8 mouse cellular contexts compared by ENCODE assay signal in genomic region chr13:104285031-104285431, GRCm38 (mm10). TPM values are rescaled to one million over a fixed set of nuclear protein-coding genes. Genes with fewer than 3 reads are reported as not detected.
DNase-seq lines count a peak whose midpoint lies in the region; ATAC-seq and TF ChIP-seq lines count a peak whose summit lies in the region.

No protein-coding gene starts in this region.

- peak; percentile 13 to 19 for DNase-seq in layer of hippocampus, adult 2 months (ENCODE audit: low spot score in 2 of 2)
- no peak for DNase-seq in layer of hippocampus, adult 9-11 months
- DNase-seq in ZHBTc4 (ENCODE audit: low read depth, low spot score), result peak; percentile 6
- DNase-seq in induced T-regulatory cell, adult 2 months (ENCODE audit: low read depth), result peak; percentile 78
- no peak for DNase-seq in liver, postnatal 0 days
- peak; percentile 77 for DNase-seq in retina, embryonic 14.5 days (ENCODE audit: low spot score)
- no peak for DNase-seq in spleen, postnatal 4 days (ENCODE audit: low spot score in 2 of 2)

- WGBS in forebrain, embryonic 13.5 days, result 1% methylated on average over 2 of the region's 2 CpGs
- WGBS in liver, postnatal 0 days (ENCODE audit: insufficient replicate concordance), result 0% methylated on average over 2 of the region's 2 CpGs

- TF ChIP-seq EP300 in liver, postnatal 0 days (IDR thresholded peaks at IDR 0.05; ENCODE audit: low read depth), result no peak

- no peak overlapping the region for H3K9ac ChIP-seq in forebrain, embryonic 13.5 days
- peak overlapping the region; percentile 53; the same call in 1 of the 2 replicates for H3K9ac ChIP-seq in liver, postnatal 0 days (replicated peaks)

- no peak overlapping the region; the same call in 1 of the 2 replicates for H3K4me3 ChIP-seq in layer of hippocampus, adult 2 months
- H3K4me3 ChIP-seq in forebrain, embryonic 13.5 days, result no peak overlapping the region
- peak overlapping the region; percentile 58 for H3K4me3 ChIP-seq in liver, postnatal 0 days (ENCODE audit: low read depth, low read length)

- TF ChIP-seq CTCF in layer of hippocampus, adult 2 months (conservative IDR thresholded peaks at IDR 0.05), result peak; percentile 86
- TF ChIP-seq CTCF in liver, postnatal 0 days (IDR thresholded peaks at IDR 0.05; ENCODE audit: low read depth), result peak; percentile 62

- peaks cover 15% of the 10 kb centered on the region for H3K4me1 ChIP-seq in forebrain, embryonic 13.5 days
- H3K4me1 ChIP-seq in liver, postnatal 0 days (ENCODE audit: insufficient read depth), result no peaks in the 10 kb centered on the region; the same call in 1 of the 2 replicates

- H3K4me2 ChIP-seq in forebrain, embryonic 13.5 days, result no peak overlapping the region; the same call in 1 of the 2 replicates
- H3K4me2 ChIP-seq in liver, postnatal 0 days (ENCODE audit: low read depth, low read length), result peak overlapping the region; percentile 85

- no peaks in the 10 kb centered on the region for H3K9me3 ChIP-seq in forebrain, embryonic 13.5 days (replicated peaks)
- no peaks in the 10 kb centered on the region for H3K9me3 ChIP-seq in liver, postnatal 0 days (ENCODE audit: low read length)

- H3K27ac ChIP-seq in layer of hippocampus, adult 2 months, result peak overlapping the region; percentile 94
- H3K27ac ChIP-seq in forebrain, embryonic 13.5 days, result peak overlapping the region; percentile 69
- H3K27ac ChIP-seq in liver, postnatal 0 days (ENCODE audit: low read depth), result peak overlapping the region; percentile 91

- H3K36me3 ChIP-seq in forebrain, embryonic 13.5 days (ENCODE audit: poor library complexity, severe bottlenecking), result no peaks in the 10 kb centered on the region
- H3K36me3 ChIP-seq in liver, postnatal 0 days (replicated peaks; ENCODE audit: insufficient read depth, low read length), result no peaks in the 10 kb centered on the region

- no peaks in the 10 kb centered on the region for H3K27me3 ChIP-seq in forebrain, embryonic 13.5 days
- H3K27me3 ChIP-seq in liver, postnatal 0 days (ENCODE audit: insufficient read depth, low read length), result no peaks in the 10 kb centered on the region

- peak; percentile 22; the same call in 1 of the 2 replicates for ATAC-seq in forebrain, embryonic 13.5 days
- no peak for ATAC-seq in liver, postnatal 0 days

RNA-seq across cellular contexts. Expression of gene Adamts6, which starts 2.6 kb away (rescaled TPM):
- 1 to 10 TPM; 3.8 to 4.6 TPM for total RNA-seq in layer of hippocampus, adult 2 months (2021)
- polyA plus RNA-seq in forebrain, embryonic 13.5 days (2015; fragmentation: Nextera tagmentation; extraction: Ambion mirVana), result 2.2 and 2.8 TPM in 2 replicates
- 0.27 and 0.32 TPM in 2 replicates for polyA plus RNA-seq in liver, postnatal 0 days (2015; fragmentation: Nextera tagmentation; extraction: Ambion mirVana)

RNA-seq across cellular contexts. Expression of gene Ppwd1, which starts 56.4 kb away (rescaled TPM):
- total RNA-seq in layer of hippocampus, adult 2 months (2021), result 10 to 100 TPM; 14.8 to 17.1 TPM
- 13.6 and 14.3 TPM in 2 replicates for polyA plus RNA-seq in forebrain, embryonic 13.5 days (2015; fragmentation: Nextera tagmentation; extraction: Ambion mirVana)
- polyA plus RNA-seq in liver, postnatal 0 days (2015; fragmentation: Nextera tagmentation; extraction: Ambion mirVana), result 5.6 and 5.8 TPM in 2 replicates

RNA-seq across cellular contexts. Expression of gene Cenpk, which starts 56.6 kb away (rescaled TPM):
- 1 to 10 TPM in 1 of 2 experiments, under 1 TPM in 1; 0.76 to 1.3 TPM for total RNA-seq in layer of hippocampus, adult 2 months (2021)
- polyA plus RNA-seq in forebrain, embryonic 13.5 days (2015; fragmentation: Nextera tagmentation; extraction: Ambion mirVana), result 67.1 and 74.6 TPM in 2 replicates
- 41.6 and 45.4 TPM in 2 replicates for polyA plus RNA-seq in liver, postnatal 0 days (2015; fragmentation: Nextera tagmentation; extraction: Ambion mirVana)

Comparison
In these comparisons a context has a peak if more than half of its experiments do, and no peak if none do; other contexts are left out.
1. DNase-seq: peak in layer of hippocampus, adult 2 months (2 of 2), ZHBTc4 (single experiment), induced T-regulatory cell, adult 2 months (single experiment) and retina, embryonic 14.5 days (single experiment); none in layer of hippocampus, adult 9-11 months (single experiment), liver, postnatal 0 days (single experiment) and spleen, postnatal 4 days (0 of 2).
2. Peak in every context shown above with its lines, with median percentiles within 50 percentile points of each other: H3K27ac ChIP-seq.